Mouse (Mus musculus): ENCODE measurements at regions not wholly inside any gene's neighbourhood (a gene's known extent, or its start where the extent isn't known, plus 50 kb on each side); places are given as distances from the start of the nearest gene placed in this dataset.

DNA sequence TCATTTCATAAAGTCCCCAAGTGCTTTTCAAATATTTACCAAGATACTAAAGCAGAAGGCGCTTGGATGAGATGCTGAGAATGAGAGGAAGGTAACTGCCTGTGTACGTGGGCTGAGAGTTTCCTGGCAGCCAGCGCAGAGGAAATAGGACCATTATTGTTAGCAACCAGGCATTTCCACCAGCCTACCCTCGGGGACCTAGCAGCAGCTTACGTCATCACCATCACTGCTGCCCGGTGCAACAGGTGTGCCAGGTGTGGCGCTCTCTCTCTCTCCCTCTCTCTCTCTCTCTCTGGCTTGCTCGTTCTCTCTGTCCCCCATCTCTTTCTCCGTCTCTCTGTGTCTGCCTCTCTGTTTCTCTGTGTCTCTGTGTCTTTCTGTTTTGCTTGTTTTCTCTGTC is 55.1 kb upstream of the Fam222a start:
- H3K4me1 ChIP-seq (ENCODE audit: control insufficient read depth, insufficient read depth, low read length) = peaks cover 5% of the 10 kb centered on the region; the same call in 1 of the 2 replicates
- no peak overlapping the region for H3K4me3 ChIP-seq (ENCODE audit: low read depth, low read length)
- H3K9me3 ChIP-seq (replicated peaks; ENCODE audit: control insufficient read depth, low read length) = no peaks in the 10 kb centered on the region
- H3K9ac ChIP-seq (ENCODE audit: low read depth, low read length) = no peak overlapping the region
- WGBS (ENCODE audit: insufficient replicate concordance) = 25% methylated on average over 9 of the region's 9 CpGs
- no peaks in the 10 kb centered on the region for H3K36me3 ChIP-seq (ENCODE audit: control insufficient read depth, insufficient read depth, low read length)
- peaks cover 36% of the 10 kb centered on the region for H3K27me3 ChIP-seq (ENCODE audit: control insufficient read depth, insufficient read depth, low read length)
- no peak overlapping the region for H3K4me2 ChIP-seq
- H3K27ac ChIP-seq (ENCODE audit: low read depth, low read length) = no peak overlapping the region
- no peak for ATAC-seq (replicated peaks; ENCODE audit: insufficient number of reproducible peaks, low FRiP score, low TSS enrichment)

DNA sequence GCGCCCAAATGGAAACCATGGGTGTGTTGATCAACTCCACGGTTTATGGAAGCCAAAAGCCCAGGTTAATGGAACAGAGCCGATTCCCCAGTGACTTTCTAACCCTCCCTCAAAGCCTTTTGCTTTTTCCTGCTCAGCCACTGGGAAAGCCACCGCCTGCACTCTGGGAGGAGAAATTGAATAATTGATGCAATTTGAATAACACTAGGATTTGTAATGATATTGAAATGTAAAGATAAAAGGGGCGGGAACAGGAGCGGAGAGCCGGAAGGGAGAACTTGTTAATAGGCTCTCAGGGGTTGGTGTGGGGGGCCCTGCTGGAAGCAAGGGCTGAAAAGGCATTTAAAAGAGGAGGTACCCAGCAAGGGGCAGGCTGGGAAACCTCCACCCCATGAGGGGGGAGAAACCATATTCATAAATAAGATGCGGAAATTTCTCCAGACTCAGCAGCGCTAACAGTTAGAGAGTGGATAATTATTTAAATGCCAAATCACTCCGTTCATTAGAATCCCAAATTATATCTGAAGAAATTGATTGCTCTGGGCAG is 53.8 kb upstream of the Fam222a start:
- no peaks in the 10 kb centered on the region for H3K36me3 ChIP-seq (ENCODE audit: control insufficient read depth, insufficient read depth, low read length)
- no peak for ATAC-seq (replicated peaks; ENCODE audit: insufficient number of reproducible peaks, low FRiP score, low TSS enrichment)
- no peak overlapping the region for H3K9ac ChIP-seq (ENCODE audit: low read depth, low read length)
- H3K4me2 ChIP-seq = no peak overlapping the region; the same call in none of the 2 replicates
- 8% methylated on average over 10 of the region's 10 CpGs for WGBS (ENCODE audit: insufficient replicate concordance)
- no peaks in the 10 kb centered on the region for H3K9me3 ChIP-seq (replicated peaks; ENCODE audit: control insufficient read depth, low read length)
- peaks cover 36% of the 10 kb centered on the region for H3K27me3 ChIP-seq (ENCODE audit: control insufficient read depth, insufficient read depth, low read length)
- H3K4me1 ChIP-seq (ENCODE audit: control insufficient read depth, insufficient read depth, low read length) = no peaks in the 10 kb centered on the region
- 0 out of 2 replicates have a peak overlapping the region, but pooled peaks have one; percentile 12 for H3K4me3 ChIP-seq (ENCODE audit: low read depth, low read length)
- no peak overlapping the region for H3K27ac ChIP-seq (ENCODE audit: low read depth, low read length)

DNA sequence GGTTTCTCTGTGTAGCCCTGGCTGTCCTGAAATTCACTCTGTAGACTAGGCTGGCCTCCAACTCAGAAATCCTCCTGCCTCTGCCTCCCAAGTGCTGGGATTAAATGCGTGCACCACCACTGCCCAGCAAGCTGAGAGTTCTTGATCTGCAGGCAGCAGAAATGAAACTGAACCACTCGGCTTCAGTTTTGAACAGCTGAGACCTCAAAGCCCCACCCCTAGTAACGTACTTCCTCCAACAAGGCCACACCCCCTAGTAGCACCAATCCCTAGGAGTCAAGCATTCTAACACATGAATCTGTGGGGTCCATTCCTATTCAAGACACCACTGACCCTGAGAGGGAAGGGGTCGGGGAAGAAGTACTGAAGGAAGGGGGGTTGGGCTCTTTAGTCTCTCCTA is 50.8 kb upstream of the Fam222a start:
- WGBS (ENCODE audit: insufficient replicate concordance) = 74% methylated on average over 4 of the region's 4 CpGs
- no peak for ATAC-seq (replicated peaks; ENCODE audit: insufficient number of reproducible peaks, low FRiP score, low TSS enrichment)

DNA sequence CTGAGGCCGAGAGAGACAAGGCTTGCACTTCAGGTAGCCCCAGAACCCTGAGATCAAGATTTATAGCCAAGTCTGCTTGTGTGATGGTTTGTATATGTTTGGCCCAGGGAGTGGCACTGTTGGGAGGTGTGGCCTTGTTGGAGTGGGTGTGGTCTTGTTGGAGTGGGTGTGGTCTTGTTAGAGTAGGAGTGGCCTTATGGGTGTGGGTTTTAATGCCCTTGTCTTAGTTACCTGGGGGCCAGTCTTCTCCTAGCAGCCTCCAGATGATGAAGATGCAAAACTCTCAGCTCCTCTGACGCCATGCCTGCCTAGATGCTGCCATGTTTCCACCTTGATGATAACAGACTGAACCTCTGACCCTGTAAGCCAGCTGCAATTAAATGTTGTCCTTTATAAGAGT is 49.8 kb upstream of the Fam222a start:
- 77% methylated on average over 2 of the region's 2 CpGs for WGBS (ENCODE audit: insufficient replicate concordance)

More for the DNA sequence above, 50.8 kb upstream of the Fam222a start:
- no peak overlapping the region for H3K4me2 ChIP-seq
- no peak overlapping the region for H3K4me3 ChIP-seq (ENCODE audit: low read depth, low read length)
- H3K36me3 ChIP-seq (ENCODE audit: control insufficient read depth, insufficient read depth, low read length) = no peaks in the 10 kb centered on the region
- no peak overlapping the region for H3K9ac ChIP-seq (ENCODE audit: low read depth, low read length)
- H3K4me1 ChIP-seq (ENCODE audit: control insufficient read depth, insufficient read depth, low read length) = no peaks in the 10 kb centered on the region
- H3K9me3 ChIP-seq (replicated peaks; ENCODE audit: control insufficient read depth, low read length) = no peaks in the 10 kb centered on the region
- no peak overlapping the region for H3K27ac ChIP-seq (ENCODE audit: low read depth, low read length)
- peaks cover 26% of the 10 kb centered on the region for H3K27me3 ChIP-seq (ENCODE audit: control insufficient read depth, insufficient read depth, low read length)

More for the DNA sequence above, 49.8 kb upstream of the Fam222a start:
- no peak for ATAC-seq (replicated peaks; ENCODE audit: insufficient number of reproducible peaks, low FRiP score, low TSS enrichment)
- Histone ChIP-seq H3K27me3 (ENCODE audit: control insufficient read depth, insufficient read depth, low read length) (peaks cover 20% of the 10 kb centered on the region), H3K4me2 (no peak overlapping the region), H3K4me1 (ENCODE audit: control insufficient read depth, insufficient read depth, low read length) (no peaks in the 10 kb centered on the region), H3K9me3 (replicated peaks; ENCODE audit: control insufficient read depth, low read length) (no peaks in the 10 kb centered on the region), H3K4me3 (ENCODE audit: low read depth, low read length) (no peak overlapping the region), H3K9ac (ENCODE audit: low read depth, low read length) (no peak overlapping the region), H3K27ac (ENCODE audit: low read depth, low read length) (no peak overlapping the region), H3K36me3 (ENCODE audit: control insufficient read depth, insufficient read depth, low read length) (no peaks in the 10 kb centered on the region)

All from heart, embryonic 11.5 days (tissue).